Mouse (Mus musculus) liver, adult 2 months (tissue): ENCODE measurements around the gene Dpyd. TPM values are rescaled to one million over a fixed set of nuclear protein-coding genes. Genes with fewer than 3 reads are reported as not detected.

Source experiments
- DNase-seq: peaks from one replicate; pipeline ENCODE4 v3.0.0-alpha.2; 2011; ENCODE audit warnings: low read depth, low spot score; ENCODE audit errors: extremely low read depth
- H3K27ac ChIP-seq: fragments of 200-500 bp; replicated peaks from 2 replicates; pipeline ENCODE4 v1.5.1; 2012; ENCODE audit warnings: low read depth, mild to moderate bottlenecking, control low read depth, inconsistent platforms, low read length; ENCODE audit not compliant: insufficient read depth
- H3K27me3 ChIP-seq: fragments of 200-500 bp; 2 replicates; pipeline ENCODE4 v1.6.1; 2012; ENCODE audit warnings: mild to moderate bottlenecking, moderate library complexity, low read length, inconsistent platforms; ENCODE audit not compliant: control insufficient read depth, insufficient read depth
- H3K36me3 ChIP-seq: fragments of 200-500 bp; 2 replicates; pipeline ENCODE4 v1.6.1; 2012; ENCODE audit warnings: low read length, inconsistent platforms; ENCODE audit not compliant: control insufficient read depth, insufficient read depth
- H3K4me1 ChIP-seq: fragments of 200-500 bp; 2 replicates; pipeline ENCODE4 v1.6.1; 2011; ENCODE audit warnings: low read length; ENCODE audit not compliant: control insufficient read depth, insufficient read depth
- H3K4me3 ChIP-seq: fragments of 200-500 bp; 2 replicates; pipeline ENCODE4 v1.5.1; 2011; ENCODE audit warnings: low read depth, mild to moderate bottlenecking, control low read depth, low read length, moderate library complexity; ENCODE audit not compliant: insufficient read depth
- H3K79me2 ChIP-seq: fragments of 200-500 bp; 2 replicates; pipeline ENCODE4 v1.6.1; 2012; ENCODE audit warnings: inconsistent platforms, mild to moderate bottlenecking, low read length, moderate library complexity; ENCODE audit not compliant: control insufficient read depth, insufficient read depth
- H3K9ac ChIP-seq: fragments of 200-500 bp; 2 replicates; pipeline ENCODE4 v1.6.1; 2012; ENCODE audit warnings: low read depth, mild to moderate bottlenecking, control low read depth, inconsistent platforms, low read length
- CTCF ChIP-seq: fragments of 200-500 bp; IDR thresholded peaks from 2 replicates; pipeline ENCODE4 v1.5.1; 2011; ENCODE audit warnings: low read depth, low read length, control low read depth
- POLR2A ChIP-seq: fragments of 200-500 bp; IDR thresholded peaks from 2 replicates; pipeline ENCODE4 v1.6.1; 2011; ENCODE audit warnings: low read length, control low read depth; ENCODE audit not compliant: insufficient read depth; ENCODE audit errors: extremely low read depth
- WGBS: fragments of 180-500 bp; shearing (Covaris S2); methylation state at CpG from one replicate; pipeline ENCODE4 v1.1.7; 2018; 5-methylcytosine and 5-hydroxymethylcytosine counted together
- polyA plus RNA-seq: library from polyadenylated mRNA; depleted of rRNA; stranded (reverse); fragments of >200 nt; gene quantifications from 2 replicates; pipeline ENCODE4 v1.2.3, GENCODE M21; 2012
- total RNA-seq: library from RNA; depleted of rRNA; stranded (reverse); fragments of >200 nt; gene quantifications from 2 replicates; pipeline ENCODE4 v1.2.3, GENCODE M21; 2014

Gene Dpyd
- total and polyA plus RNA-seq, 2 experiments = 65.4 to 470 TPM

- Histone ChIP-seq H3K27me3 (no peaks in the 10 kb centered on the region), H3K79me2 (peaks cover 13% of the 10 kb centered on the region), H3K9ac (no peak overlapping the region), H3K4me1 (peaks cover 28% of the 10 kb centered on the region), H3K27ac (peak overlapping the region; percentile 55; the same call in 1 of the 2 replicates), H3K4me3 (no peak overlapping the region), H3K36me3 (peaks cover 10% of the 10 kb centered on the region)
- DNase-seq = no peak
- TF ChIP-seq POLR2A (no peak), CTCF (no peak)
- 51% methylated on average over 2 of the region's 2 CpGs for WGBS
Observed at GRCm38 (mm10) chr3:118595693-118596092, 33.8 kb downstream of the Dpyd start.

DNA sequence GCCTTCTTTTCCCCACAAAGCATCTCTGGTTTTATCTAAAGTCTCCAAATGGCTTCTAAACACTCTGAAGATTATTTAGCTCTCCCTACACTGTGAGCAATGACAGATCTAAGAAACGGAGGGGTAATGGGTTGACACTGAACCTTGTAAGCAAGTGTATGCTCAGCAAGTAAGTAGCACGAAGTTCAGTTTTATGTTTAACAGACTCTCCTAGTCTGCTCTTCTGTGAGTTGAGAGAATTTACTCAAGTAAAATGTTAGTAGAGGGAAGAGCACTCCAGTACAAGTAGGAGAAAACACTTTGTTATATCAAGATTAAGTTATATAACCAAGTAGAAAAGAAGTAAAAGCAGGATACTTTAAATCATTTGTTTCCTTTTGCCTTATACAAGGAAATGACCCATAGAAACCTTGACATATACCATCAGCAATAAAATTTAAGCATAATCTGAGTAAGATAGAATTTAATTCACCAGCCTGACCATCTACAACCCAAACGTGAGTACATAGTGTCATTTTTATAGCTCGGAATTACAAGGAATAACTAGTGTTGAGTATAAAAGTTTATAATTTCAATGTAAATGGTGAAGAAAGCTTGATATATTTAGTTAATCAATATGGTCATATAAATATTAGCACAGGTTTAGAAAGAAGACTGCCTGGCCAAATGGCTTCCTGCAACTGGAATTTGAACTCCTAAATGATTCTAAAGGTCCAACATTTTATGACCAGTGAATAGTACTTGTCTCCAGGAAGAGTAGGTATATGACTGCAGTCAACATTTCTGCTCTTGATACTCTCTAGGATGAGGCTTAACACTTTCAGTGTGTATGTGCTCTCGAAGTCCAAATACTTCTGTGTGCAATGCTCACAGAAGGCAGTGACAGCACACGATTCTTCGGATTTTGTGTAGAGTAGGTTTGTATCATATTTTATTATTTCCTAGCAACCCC lies 40.0 kb downstream of the Dpyd start:
- Histone ChIP-seq H3K27ac (no peak overlapping the region), H3K36me3 (peaks cover 9% of the 10 kb centered on the region), H3K9ac (no peak overlapping the region), H3K79me2 (peaks cover 8% of the 10 kb centered on the region), H3K4me3 (no peak overlapping the region), H3K4me1 (peaks cover 7% of the 10 kb centered on the region), H3K27me3 (no peaks in the 10 kb centered on the region)
- no peak for DNase-seq
- TF ChIP-seq CTCF (no peak), POLR2A (no peak)
- WGBS = 62% methylated on average over 7 of the region's 7 CpGs

DNA sequence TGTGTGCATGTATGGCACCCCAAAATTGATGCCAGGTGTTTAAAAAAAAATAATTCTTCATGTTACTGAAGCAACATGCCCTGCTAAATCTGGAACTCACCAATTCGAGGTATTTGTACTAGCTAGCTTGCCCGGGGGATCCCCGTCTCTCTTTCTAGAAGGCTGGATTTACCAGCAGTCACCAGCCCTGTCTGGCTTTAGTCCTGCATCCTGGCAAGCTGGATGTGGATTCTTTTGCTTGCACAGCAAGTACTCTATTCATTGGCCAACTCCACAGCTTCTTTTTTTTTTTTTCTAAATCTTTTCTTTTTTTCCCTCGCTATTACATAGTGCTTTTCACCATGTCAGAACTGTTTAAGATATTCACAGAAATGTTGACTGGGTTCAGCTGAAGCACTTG lies 46.8 kb downstream of the Dpyd start:
- H3K27me3 ChIP-seq = no peaks in the 10 kb centered on the region
- H3K9ac ChIP-seq = no peak overlapping the region
- no peak overlapping the region for H3K4me3 ChIP-seq
- H3K79me2 ChIP-seq = peaks cover 9% of the 10 kb centered on the region
- peaks cover 18% of the 10 kb centered on the region for H3K36me3 ChIP-seq
- no peak overlapping the region for H3K27ac ChIP-seq
- DNase-seq = peak; percentile 69
- H3K4me1 ChIP-seq = peaks cover 3% of the 10 kb centered on the region; the same call in 1 of the 2 replicates
- TF ChIP-seq CTCF = no peak
- TF ChIP-seq POLR2A = no peak
- 17% methylated on average over 4 of the region's 4 CpGs for WGBS

GRCm38 (mm10) chr3:118626455-118627375 lies 64.8 kb downstream of the Dpyd start:
- Histone ChIP-seq H3K79me2 (peaks cover 28% of the 10 kb centered on the region; the same call in 1 of the 2 replicates), H3K9ac (no peak overlapping the region), H3K4me3 (no peak overlapping the region), H3K36me3 (peaks cover 21% of the 10 kb centered on the region), H3K27ac (no peak overlapping the region), H3K27me3 (no peaks in the 10 kb centered on the region), H3K4me1 (no peaks in the 10 kb centered on the region; the same call in 1 of the 2 replicates)
- no peak for TF ChIP-seq CTCF
- TF ChIP-seq POLR2A = no peak
- WGBS = 82% methylated on average over 9 of the region's 9 CpGs
- DNase-seq = no peak

- H3K27ac ChIP-seq = no peak overlapping the region
- H3K4me1 ChIP-seq = no peaks in the 10 kb centered on the region; the same call in 1 of the 2 replicates
- H3K79me2 ChIP-seq = peaks cover 35% of the 10 kb centered on the region; the same call in 1 of the 2 replicates
- peaks cover 24% of the 10 kb centered on the region for H3K36me3 ChIP-seq
- 29% methylated on average over 1 of the region's 1 CpGs for WGBS
- H3K9ac ChIP-seq = no peak overlapping the region
- no peak overlapping the region for H3K4me3 ChIP-seq
- TF ChIP-seq POLR2A = no peak
- no peak for TF ChIP-seq CTCF
- no peaks in the 10 kb centered on the region for H3K27me3 ChIP-seq
- DNase-seq = no peak
Observed at GRCm38 (mm10) chr3:118629737-118630136, 67.8 kb downstream of the Dpyd start.
